Mouse (Mus musculus) urinary bladder, adult 2 months (tissue): ENCODE results near the gene Rab43. TPM values are rescaled to one million over a fixed set of nuclear protein-coding genes. Genes with fewer than 3 reads are reported as not detected.
A peak's percentile ranks its signal among the peaks of the same experiment; 100 is the strongest.

ENCODE experiments used
- DNase-seq: peaks from one replicate; pipeline ENCODE4 v3.0.0; 2022; ENCODE audit warnings: low spot score
- polyA plus RNA-seq: library from polyadenylated mRNA; depleted of rRNA; stranded (reverse); fragments of >200 nt; gene quantifications from 2 replicates; pipeline ENCODE4 v1.2.3, GENCODE M21; 2012; rRNA removed

Rab43 gene
- 16.3 and 19.2 TPM in 2 replicates for polyA plus RNA-seq

- peak; percentile 95 for DNase-seq
Measured at GRCm38 (mm10) chr6:87811675-87812338, at the start of gene Rab43. Rab43 (minus strand) TSS chr6:87812164.

- no peak for DNase-seq
Measured at GRCm38 (mm10) chr6:87857071-87857470, 45.1 kb upstream of the Rab43 start.

DNA sequence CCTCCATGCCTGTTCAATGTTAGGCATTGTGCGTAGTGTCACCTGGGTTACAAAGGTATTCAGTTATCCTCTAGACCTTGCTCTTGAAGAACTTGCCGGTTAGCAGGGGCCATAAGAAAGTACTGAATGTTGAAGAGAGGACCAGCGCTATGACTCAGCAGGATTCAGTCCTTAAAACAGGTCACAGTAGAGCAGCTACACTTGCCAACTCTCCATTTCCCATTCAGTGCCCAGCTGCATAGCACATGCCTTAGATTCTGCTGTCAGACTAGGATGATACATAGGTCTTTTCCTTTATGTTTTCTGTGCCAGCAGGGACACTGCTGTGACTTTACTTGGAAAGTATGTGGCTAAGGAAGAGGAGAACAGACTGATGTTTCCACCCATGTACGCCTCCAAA, 41.5 kb upstream of the Rab43 start:
- DNase-seq = no peak

DNA sequence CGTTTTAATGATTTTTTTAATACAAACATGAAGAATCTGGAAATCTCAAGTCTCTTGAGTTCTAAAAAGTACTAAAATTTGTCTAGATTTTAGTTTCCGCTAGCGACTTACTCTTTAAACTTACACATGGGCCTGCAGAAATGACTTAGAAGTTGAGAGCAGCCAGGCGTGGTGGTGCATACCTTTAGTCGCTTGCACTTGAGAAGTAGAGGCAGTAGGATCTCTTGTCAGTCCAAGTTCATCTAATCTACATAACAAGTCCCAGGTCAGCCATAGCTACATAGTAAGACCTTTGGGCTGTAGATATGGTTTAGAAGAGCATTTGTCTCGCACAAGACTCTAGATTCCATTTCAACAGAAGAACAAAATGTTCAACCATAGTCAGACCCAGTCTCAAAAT, 39.9 kb upstream of the Rab43 start:
- DNase-seq = no peak

- DNase-seq = peak; percentile 94
Measured at GRCm38 (mm10) chr6:87850900-87851614, 39.1 kb upstream of the Rab43 start, which contains the start of gene Cnbp. Cnbp (minus strand) TSS chr6:87851106.

- DNase-seq = peak; percentile 70
Measured at GRCm38 (mm10) chr6:87850155-87850899, 38.4 kb upstream of the Rab43 start.

- no peak for DNase-seq
Measured at GRCm38 (mm10) chr6:87849780-87850154, 37.8 kb upstream of the Rab43 start.

DNA sequence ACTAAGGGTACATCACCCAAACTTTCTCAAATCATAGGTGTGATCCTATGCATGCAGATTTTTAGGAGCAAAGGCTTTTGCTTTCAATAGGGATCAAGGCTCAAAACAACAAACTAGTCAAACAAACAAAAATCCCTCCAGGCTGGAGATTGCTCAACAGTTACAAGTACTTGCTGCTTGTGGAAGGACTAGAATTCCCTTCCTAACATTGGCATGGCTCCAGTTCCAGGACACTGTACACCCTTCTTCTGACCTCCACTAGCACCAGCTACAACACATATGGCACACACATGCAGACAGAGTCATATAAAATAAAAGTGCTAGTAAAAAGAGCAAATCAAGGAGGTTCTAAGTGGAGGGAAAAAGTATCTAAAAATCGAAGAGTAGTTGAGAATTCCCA, 34.8 kb upstream of the Rab43 start:
- no peak for DNase-seq

GRCm38 (mm10) chr6:87845031-87845695, 33.2 kb upstream of the Rab43 start:
- no peak for DNase-seq

DNA sequence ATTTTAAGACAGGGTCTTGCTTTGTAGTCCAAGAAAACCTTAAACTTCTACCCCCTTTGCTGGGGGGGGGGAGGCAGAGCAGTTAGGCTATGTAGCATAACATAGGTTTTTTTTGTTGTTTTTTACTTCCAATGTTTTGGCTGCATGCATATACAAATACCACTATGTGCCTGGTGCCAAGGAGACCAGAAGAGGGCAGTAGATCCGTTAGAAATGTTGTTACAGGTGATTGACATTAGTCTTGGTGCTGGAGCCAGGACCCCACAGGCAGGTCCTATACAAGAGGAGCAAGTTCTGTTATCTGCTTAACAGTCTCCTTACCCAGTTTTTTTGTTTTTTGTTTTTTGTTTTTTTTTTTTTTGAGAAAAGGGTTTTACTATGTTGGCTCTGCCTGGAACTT, 30.3 kb upstream of the Rab43 start:
- no peak for DNase-seq

- DNase-seq = no peak
Measured at GRCm38 (mm10) chr6:87841635-87842034, 29.7 kb upstream of the Rab43 start.

- DNase-seq = no peak
Measured at GRCm38 (mm10) chr6:87839797-87840341, 27.9 kb upstream of the Rab43 start.

GRCm38 (mm10) chr6:87838551-87839197, 26.7 kb upstream of the Rab43 start, which contains the start of gene Isy1:
Isy1 (minus strand) TSS chr6:87838798.
- peak; percentile 72 for DNase-seq

GRCm38 (mm10) chr6:87835695-87836094, 23.7 kb upstream of the Rab43 start, which contains the start of gene Gm45140:
Gm45140 (minus strand) TSS chr6:87835795.
- DNase-seq = no peak

DNA sequence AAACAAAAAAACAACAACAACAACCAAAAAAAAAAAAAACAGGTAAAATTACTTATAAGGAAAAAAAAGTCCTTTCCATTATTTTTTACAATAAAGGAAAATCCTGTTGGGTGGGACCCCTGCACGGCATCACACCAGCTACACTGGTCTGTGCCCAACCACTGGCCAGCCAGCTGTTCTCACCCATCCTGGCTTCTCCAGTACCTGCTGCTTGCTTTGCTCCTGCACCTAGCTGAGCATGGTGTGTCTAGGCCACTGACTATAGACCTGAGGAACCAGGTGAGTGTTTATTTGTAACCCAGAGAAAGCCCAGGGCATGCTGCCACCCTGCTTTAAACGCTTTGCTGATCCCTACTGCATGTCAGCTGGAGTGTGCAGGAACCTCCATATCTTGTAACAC, 8.4 kb upstream of the Rab43 start:
- DNase-seq = no peak

DNA sequence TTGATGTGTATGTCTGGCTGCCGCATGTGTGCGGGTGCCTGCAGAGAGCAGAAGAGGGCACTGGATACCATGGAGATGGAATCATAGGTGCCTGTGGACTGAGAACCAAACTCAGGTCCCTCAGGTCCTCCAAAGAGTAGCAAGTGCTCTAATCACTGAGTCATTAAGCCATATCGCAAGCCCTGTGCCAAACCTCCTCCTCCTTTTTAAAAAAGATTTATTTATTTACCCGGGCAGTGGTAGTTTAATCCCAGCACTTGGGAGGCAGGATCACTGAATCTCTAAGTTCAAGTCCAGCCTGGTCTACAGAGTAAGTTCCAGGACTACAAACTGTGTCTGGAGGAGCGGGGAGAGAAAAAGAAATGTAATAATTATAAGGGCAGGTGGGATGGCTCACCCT, 2.5 kb upstream of the Rab43 start:
- DNase-seq = no peak

GRCm38 (mm10) chr6:87812656-87813055, 692 bp upstream of the Rab43 start:
- DNase-seq = no peak

DNA sequence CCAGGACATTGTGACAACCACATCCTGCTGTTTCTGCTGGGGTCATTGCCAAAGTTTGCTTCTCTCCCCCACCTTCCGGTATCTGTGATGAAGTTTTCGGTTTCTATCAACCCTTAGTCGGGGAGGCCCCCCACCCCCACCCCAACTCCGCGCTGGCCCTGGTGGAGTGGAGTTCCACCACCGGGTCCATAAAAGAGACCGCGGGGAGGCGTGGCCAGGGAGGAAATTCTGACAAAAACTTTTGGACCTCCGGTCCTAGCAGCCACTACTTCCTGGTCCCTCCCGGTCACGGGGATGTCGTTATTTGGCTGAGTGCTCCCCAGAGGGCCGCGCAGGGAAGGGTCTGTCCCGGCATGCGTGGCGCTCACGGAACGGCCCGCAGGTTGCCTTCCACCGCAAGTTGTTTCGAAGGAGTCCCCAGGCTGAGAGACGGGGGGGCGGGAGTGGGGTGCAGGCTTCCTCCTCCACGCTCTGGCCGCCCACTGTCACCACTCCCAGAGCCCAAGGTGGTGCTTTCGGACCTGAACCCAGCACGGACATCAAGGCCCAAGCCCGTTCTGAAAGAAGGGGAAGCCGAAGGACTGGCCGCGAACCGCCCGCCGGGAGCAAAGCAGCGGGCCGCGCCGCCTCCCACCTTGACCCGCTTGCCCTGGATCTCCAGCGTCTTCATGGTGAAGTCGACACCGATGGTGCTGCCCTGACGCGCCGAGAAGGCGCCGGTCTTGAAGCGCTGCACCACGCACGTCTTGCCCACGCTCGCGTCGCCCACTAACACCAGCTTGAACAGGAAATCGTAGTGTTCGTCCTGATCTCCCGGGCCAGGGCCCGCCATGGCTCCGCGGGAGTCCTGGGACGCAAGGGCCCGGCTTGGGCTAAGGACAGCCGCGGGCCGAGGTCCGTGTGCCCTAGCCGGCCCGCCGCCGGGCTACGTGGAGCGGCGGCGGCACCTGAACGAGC, 973 bp downstream of the Rab43 start:
- DNase-seq = peak; percentile 49

- DNase-seq = no peak
Measured at GRCm38 (mm10) chr6:87810311-87810710, 1.7 kb downstream of the Rab43 start.

DNA sequence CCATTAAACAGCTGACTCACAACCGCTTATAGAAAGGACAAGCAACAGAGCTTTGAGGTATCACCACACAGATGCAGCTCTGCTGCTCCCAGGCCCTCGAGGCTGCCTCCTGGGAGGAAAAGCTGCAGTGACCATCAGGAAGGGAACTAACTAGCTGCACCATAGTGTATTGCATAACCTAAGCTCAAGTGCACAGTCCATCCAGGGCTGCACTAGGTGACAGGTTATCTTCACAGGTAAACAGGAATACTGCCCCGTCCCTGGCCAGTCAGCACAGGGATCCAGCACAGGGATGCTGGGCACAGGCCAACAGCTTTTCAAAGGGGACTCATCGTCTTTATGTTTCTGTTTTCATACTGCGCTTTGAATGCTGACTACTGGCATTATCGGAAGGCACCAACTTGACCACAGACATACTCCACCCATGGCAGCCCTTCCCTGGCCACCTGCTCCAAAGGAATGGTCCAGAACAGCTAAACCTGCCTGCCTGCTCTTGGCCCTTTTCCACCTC, 2.3 kb downstream of the Rab43 start:
- no peak for DNase-seq
